Mouse (Mus musculus): ENCODE data around the gene Fgd2.

Gene Fgd2

DNA sequence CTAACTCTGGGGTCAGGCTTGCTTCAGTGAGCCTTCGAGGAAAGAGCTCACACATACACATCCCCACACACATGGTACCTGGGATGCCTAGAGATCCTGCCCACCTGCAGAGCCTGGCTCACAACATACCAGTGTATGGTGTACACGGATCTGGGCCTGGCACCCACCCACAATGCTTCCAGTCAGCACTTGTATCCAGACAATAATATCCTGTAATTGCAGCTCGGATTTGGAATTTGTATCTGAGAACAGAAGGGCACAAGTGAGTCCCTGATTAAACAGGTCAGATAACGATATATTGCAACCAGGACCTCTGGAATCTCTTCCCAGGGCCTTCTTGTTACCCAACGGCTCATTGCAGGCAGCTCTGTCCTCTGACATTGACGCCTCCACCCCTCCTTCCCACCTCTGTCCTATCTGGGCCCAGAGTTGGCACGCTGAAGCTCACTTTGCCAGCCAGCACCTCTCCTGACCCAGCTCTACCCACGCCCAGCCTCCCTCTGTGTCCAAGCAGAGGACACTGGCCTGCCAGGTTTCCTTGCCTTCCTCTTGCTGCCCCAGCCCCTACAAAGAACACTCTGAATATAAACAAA is 62.3 kb downstream of the Fgd2 start:
- no peak for DNase-seq (ENCODE audit: low spot score)

DNA sequence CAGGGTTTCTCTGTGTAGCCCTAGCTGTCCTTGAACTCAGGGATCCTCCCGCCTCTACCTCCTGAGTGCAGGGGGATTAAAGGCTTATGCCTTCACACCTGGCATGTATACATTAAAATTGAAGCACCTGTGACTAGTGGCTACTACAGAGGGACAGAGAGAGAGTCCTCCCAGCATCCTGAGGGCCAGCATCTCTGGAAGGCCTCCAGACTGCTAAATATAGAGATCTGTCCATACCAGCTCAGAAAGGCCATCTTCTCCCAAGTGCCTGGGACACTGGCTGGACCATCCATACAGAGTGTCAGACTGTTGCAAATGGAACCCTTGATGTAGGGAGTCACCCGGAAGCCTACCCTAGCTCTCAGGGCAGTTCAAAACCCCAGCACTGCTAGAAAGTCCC is 63.3 kb downstream of the Fgd2 start:
- no peak for DNase-seq (ENCODE audit: low spot score)

DNA sequence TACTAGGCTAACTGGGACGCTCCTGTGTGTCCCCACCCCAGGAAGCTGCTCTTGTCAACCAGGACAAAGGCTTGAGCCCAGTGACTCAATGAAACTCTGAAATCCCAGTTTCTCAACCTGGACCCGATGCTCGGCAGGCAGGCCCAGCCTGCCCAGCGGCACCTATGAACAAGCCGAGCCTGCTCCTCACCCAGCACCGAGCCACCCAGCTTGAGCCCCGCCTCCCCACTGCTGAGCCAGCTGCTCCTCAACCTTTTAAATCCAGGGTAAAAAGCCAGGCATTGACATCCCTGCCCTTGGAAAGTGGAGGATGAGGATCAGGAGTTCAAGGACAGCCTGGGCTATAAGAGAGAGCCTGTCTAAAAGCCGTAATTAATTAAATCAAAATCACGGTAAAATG is 64.6 kb downstream of the Fgd2 start:
- DNase-seq (ENCODE audit: low spot score), result no peak

DNA sequence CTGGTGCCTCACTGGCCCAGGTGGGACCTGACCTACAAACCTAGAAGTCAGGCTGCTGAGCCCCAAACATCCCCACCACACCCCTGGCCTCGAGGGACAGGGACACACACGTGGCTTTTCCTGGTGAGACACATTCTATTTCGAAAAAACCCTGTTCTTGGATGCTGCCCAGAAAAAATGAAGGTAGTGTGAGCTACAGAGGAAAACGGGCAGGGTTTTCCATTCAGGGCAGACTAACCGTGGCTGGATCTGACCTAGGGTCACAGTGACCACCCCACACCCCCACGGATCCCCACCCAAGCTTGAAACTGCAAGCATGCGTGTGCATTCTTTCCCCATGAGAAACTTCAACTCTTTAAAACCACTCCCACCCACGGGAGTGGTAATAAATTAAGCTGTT is 67.5 kb downstream of the Fgd2 start:
- no peak for DNase-seq (ENCODE audit: low spot score)

DNA sequence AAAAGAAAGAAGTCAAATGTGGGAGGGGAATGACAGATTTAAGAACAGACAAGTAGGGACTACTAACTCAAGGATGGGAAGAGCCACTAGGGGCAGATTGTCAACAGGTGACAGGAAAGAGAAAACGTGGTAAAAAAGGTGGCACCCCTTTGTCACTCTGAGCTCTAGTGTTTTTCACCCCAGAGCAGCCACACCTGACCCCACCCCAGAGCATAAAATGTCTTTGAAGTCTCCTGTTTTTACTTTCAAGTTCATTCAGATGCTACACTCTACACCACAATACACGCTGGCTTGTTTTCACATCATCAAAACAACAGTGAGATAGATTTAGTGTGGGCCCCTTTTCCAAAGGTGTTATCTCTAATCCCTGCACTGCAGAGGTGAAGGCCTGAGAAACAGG is 68.1 kb downstream of the Fgd2 start:
- no peak for DNase-seq (ENCODE audit: low spot score)

Data from ovary, postnatal 36 days (tissue).